Mouse (Mus musculus): ENCODE measurements around the gene Dagla. TPM values are rescaled to one million over a fixed set of nuclear protein-coding genes. Genes with fewer than 3 reads are reported as not detected.
A peak's percentile ranks its signal among the peaks of the same experiment; 100 is the strongest.

Dagla gene
- 10 to 100 TPM; 82.5 to 83.4 TPM for total RNA-seq (2021)
- long read RNA-seq, experiment 1, full-length matches to known transcripts, result 10 of 63 reads
- long read RNA-seq, experiment 1, partial matches to known transcripts, result 11 of 63 reads
- long read RNA-seq, experiment 1, other reads (novel, unspliced or antisense), result 42 of 63 reads
- long read RNA-seq, experiment 2, full-length matches to known transcripts, result 3 of 37 reads
- long read RNA-seq, experiment 2, partial matches to known transcripts, result 5 of 37 reads
- long read RNA-seq, experiment 2, other reads (novel, unspliced or antisense), result 29 of 37 reads

- peak; percentile 84 to 86 for DNase-seq (ENCODE audit: low spot score in 2 of 2)
These were observed at the start of gene Dagla for GRCm38 (mm10) chr19:10304810-10305544. TSS of gene Dagla (minus strand) at chr19:10304877.

GRCm38 (mm10) chr19:10352218-10352617 lies 47.5 kb upstream of the Dagla start:
- DNase-seq (ENCODE audit: low spot score in 2 of 2), result no peak

GRCm38 (mm10) chr19:10347628-10348273 lies 43.1 kb upstream of the Dagla start:
- DNase-seq (ENCODE audit: low spot score in 2 of 2), result no peak

DNA sequence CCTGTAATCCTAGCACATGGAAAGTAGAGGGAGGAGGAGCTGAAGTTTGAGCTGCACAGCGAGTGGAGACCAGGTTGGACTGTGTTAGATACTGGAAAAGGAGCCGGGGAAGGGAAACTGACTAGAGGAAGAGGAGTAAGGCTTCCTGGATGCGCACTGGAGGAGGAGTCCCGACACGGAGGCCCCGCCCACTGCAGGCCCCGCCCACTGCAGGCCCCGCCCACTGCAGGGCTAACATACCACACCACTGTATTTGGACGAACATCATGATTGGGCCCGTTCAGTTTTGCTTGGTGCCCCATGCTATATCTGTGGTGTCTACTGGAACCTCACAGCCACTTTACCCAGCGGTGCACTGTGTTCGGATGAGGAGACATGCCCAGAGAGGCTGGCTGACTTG lies 41.0 kb upstream of the Dagla start:
- no peak for DNase-seq (ENCODE audit: low spot score in 2 of 2)

DNA sequence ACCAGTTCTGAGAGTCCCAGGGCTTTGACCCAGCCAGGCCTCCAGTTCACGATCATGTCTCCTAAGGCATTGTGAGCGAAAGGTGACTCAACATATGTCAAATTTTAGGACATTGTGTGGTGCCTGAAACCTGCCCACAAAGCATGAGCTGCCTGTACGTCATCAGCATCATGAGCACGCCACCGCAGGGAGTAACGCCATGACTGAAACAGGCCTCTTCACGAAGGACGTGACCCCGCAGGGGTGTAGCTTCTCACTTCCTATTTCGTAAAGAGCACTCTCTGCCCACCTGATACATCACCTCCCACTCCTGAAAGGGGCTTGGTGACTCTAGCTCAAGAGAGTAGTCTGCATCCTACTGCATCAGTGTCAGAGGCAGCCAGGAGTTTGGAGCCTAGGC lies 39.2 kb upstream of the Dagla start:
- no peak for DNase-seq (ENCODE audit: low spot score in 2 of 2)

- peak; percentile 81 to 85 for DNase-seq (ENCODE audit: low spot score in 2 of 2)
These were observed 37.3 kb upstream of the Dagla start for GRCm38 (mm10) chr19:10341817-10342439.

DNA sequence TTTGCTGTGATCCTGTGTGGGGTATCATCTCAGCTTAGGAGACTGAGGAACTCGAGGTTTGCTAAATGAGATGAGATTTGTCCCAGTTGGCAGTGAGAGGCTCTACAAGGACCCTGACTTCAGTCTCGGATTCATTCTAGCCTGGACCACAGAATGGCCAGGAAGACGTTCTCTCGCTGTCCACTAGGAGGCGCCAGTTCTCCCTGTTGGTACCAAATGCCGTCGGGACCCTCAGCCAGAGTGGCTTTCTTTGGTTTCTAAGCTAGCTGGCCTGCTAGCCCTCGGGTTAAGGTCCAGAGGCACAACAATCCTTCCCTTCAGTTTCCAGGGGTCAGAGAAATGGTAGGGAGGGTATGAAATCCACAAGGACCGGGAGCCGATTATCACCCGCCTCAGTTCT lies 36.5 kb upstream of the Dagla start:
- DNase-seq (ENCODE audit: low spot score in 2 of 2), result peak; percentile 67 to 78

- no peak for DNase-seq (ENCODE audit: low spot score in 2 of 2)
These were observed 36.0 kb upstream of the Dagla start for GRCm38 (mm10) chr19:10340661-10341060.

DNA sequence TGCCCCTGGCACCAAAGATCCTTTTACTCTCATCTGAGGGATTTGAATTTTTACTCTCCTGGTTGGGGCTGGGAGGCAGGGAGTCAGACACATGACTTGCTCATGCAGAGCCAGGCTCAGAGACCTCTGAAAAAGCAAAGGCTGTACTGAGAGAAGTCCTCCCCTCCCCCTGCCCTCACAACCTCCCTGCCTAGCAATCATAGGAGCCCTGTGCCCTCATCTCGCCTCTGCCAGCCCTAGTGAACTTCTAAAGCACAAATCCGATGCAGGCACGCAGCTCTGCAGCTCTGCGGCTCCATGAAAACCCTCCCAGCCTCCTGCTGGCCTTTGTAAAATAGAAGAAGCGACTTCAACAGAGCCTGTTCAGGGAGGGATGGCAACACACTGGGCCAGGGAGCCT lies 34.6 kb upstream of the Dagla start:
- DNase-seq (ENCODE audit: low spot score in 2 of 2), result no peak

GRCm38 (mm10) chr19:10338724-10339123 lies 34.0 kb upstream of the Dagla start:
- DNase-seq (ENCODE audit: low spot score in 2 of 2), result no peak

GRCm38 (mm10) chr19:10334467-10334866 lies 29.8 kb upstream of the Dagla start:
- no peak for DNase-seq (ENCODE audit: low spot score in 2 of 2)

- peak; percentile 72 to 74 for DNase-seq (ENCODE audit: low spot score in 2 of 2)
These were observed 29.0 kb upstream of the Dagla start for GRCm38 (mm10) chr19:10333545-10334252.

GRCm38 (mm10) chr19:10331706-10332105 lies 27.0 kb upstream of the Dagla start:
- no peak for DNase-seq (ENCODE audit: low spot score in 2 of 2)

- no peak for DNase-seq (ENCODE audit: low spot score in 2 of 2)
These were observed 24.4 kb upstream of the Dagla start for GRCm38 (mm10) chr19:10329033-10329432.

GRCm38 (mm10) chr19:10326609-10327008 lies 21.9 kb upstream of the Dagla start:
- DNase-seq (ENCODE audit: low spot score in 2 of 2), result no peak

GRCm38 (mm10) chr19:10323860-10324259 lies 19.2 kb upstream of the Dagla start:
- DNase-seq (ENCODE audit: low spot score in 2 of 2), result no peak

- DNase-seq (ENCODE audit: low spot score in 2 of 2), result no peak
These were observed 18.7 kb upstream of the Dagla start for GRCm38 (mm10) chr19:10323362-10323837.

GRCm38 (mm10) chr19:10317795-10318194 lies 13.1 kb upstream of the Dagla start:
- DNase-seq (ENCODE audit: low spot score in 2 of 2), result no peak

DNA sequence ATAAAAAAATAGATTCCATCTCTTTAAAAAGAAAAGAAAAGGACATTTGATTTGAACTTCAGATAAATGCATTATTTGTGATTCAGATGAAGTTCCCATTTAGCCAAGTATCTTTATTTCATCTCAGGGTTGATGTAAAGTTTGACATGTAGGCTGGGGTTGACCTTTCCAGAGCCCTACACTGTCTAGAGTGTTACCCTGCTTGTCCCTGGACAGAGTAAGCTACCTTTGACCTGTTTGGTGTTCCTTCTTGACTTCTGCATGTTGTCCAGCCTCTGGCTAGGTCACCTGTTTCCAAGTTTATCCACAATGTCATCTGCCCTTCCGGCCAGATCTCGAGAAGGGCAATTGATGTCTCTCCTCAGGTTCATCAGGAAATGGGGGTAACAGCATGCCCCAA lies 12.7 kb upstream of the Dagla start:
- DNase-seq (ENCODE audit: low spot score in 2 of 2), result no peak

GRCm38 (mm10) chr19:10316956-10317355 lies 12.3 kb upstream of the Dagla start:
- no peak for DNase-seq (ENCODE audit: low spot score in 2 of 2)

DNA sequence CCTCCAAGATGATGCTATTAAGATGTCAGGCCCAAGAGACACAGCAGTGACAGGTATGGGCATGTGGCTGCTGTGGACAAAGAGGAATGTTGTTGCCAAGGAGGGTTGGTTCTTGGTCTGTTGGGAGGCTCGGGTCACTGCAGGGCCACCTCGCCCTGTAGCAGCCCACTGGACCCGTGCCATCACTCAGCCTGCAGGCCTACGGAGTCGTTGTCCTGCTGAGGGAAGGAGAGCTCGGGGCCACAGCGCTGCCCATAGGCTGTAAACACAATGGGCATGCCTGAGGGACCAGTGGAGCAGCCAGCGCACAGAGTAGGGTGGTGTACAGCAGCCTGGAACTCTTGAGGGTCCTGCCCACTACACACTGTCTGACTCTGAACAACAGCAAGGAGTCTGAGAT lies 7.4 kb upstream of the Dagla start:
- DNase-seq (ENCODE audit: low spot score in 2 of 2), result no peak

Measured in left cerebral cortex, adult 18-20 months (tissue).